Comparison of ENCODE assay signal across 8 mouse cellular contexts in genomic region chr5:65434471-65435362, GRCm38 (mm10). TPM values are rescaled to one million over a fixed set of nuclear protein-coding genes. Genes with fewer than 3 reads are reported as not detected.
DNase-seq lines count a peak whose midpoint lies in the region; ATAC-seq lines count a peak whose summit lies in the region.

No protein-coding gene starts in this region.

- H3K36me3 ChIP-seq in lung, embryonic 15.5 days = no peaks in the 10 kb centered on the region
- H3K36me3 ChIP-seq in forebrain, embryonic 10.5 days (replicated peaks) = 0 out of 2 replicates have a peak, but pooled peaks cover 2% of the 10 kb centered on the region

- no peaks in the 10 kb centered on the region for H3K27me3 ChIP-seq in lung, embryonic 15.5 days
- no peaks in the 10 kb centered on the region for H3K27me3 ChIP-seq in forebrain, embryonic 10.5 days (ENCODE audit: poor library complexity, severe bottlenecking)

- H3K4me1 ChIP-seq in lung, embryonic 15.5 days = peaks cover 13% of the 10 kb centered on the region
- H3K4me1 ChIP-seq in forebrain, embryonic 10.5 days = peaks cover 26% of the 10 kb centered on the region

- peak overlapping the region; percentile 81 for H3K4me2 ChIP-seq in lung, embryonic 15.5 days

- 3% methylated on average over 15 of the region's 15 CpGs for WGBS in lung, embryonic 15.5 days
- 6% methylated on average over 15 of the region's 15 CpGs for WGBS in forebrain, embryonic 10.5 days

- peak overlapping the region; percentile 85 for H3K9ac ChIP-seq in lung, embryonic 15.5 days

- H3K4me3 ChIP-seq in lung, embryonic 15.5 days = peak overlapping the region; percentile 85
- H3K4me3 ChIP-seq in forebrain, embryonic 10.5 days = peak overlapping the region; percentile 87

- peak; percentile 23 for DNase-seq in CD4-positive, CD25-positive, alpha-beta regulatory T cell, adult 2 months (ENCODE audit: low read depth, low spot score)
- DNase-seq in lung, postnatal 14 days = no peak
- no peak for DNase-seq in forebrain, embryonic 10.5 days (ENCODE audit: extremely low spot score, low spot score)
- DNase-seq in layer of hippocampus, adult 9-11 months = peak; percentile 21
- DNase-seq in naive thymus-derived CD4-positive, alpha-beta T cell, adult 2 months (ENCODE audit: low read depth) = peak; percentile 47
- DNase-seq in ovary, postnatal 36 days (ENCODE audit: low spot score) = no peak

- ATAC-seq in CD4-positive, CD25-positive, alpha-beta regulatory T cell, adult 4 months = no peak
- no peak for ATAC-seq in lung, embryonic 15.5 days (ENCODE audit: borderline replicate concordance, extremely low read depth, low FRiP score, low TSS enrichment)

- H3K27ac ChIP-seq in lung, embryonic 15.5 days = peak overlapping the region; percentile 90
- peak overlapping the region; percentile 85 for H3K27ac ChIP-seq in forebrain, embryonic 10.5 days

- H3K9me3 ChIP-seq in lung, embryonic 15.5 days = no peaks in the 10 kb centered on the region
- H3K9me3 ChIP-seq in forebrain, embryonic 10.5 days = no peaks in the 10 kb centered on the region

RNA-seq across cellular contexts. Expression of gene Ugdh, which starts 1.0 kb away (rescaled TPM):
- polyA plus RNA-seq in CD4-positive, CD25-positive, alpha-beta regulatory T cell, adult 4 months (2017; shearing (Covaris generic)) = 10 to 100 TPM; 11.3 to 12.2 TPM
- 140 and 146 TPM in 2 replicates for polyA plus RNA-seq in lung, embryonic 15.5 days (2015; fragmentation: Nextera tagmentation; extraction: Ambion mirVana)
- 62.9 and 64.5 TPM in 2 replicates for polyA plus RNA-seq in forebrain, embryonic 10.5 days (2016; fragmentation: Nextera tagmentation; extraction: Ambion mirVana)

RNA-seq across cellular contexts. Expression of gene Lias, which starts 43.4 kb away (rescaled TPM):
- 10 to 100 TPM; 31.6 to 44.7 TPM for polyA plus RNA-seq in CD4-positive, CD25-positive, alpha-beta regulatory T cell, adult 4 months (2017; shearing (Covaris generic))
- polyA plus RNA-seq in lung, embryonic 15.5 days (2015; fragmentation: Nextera tagmentation; extraction: Ambion mirVana) = 55.5 and 57.2 TPM in 2 replicates
- 68.9 and 72.5 TPM in 2 replicates for polyA plus RNA-seq in forebrain, embryonic 10.5 days (2016; fragmentation: Nextera tagmentation; extraction: Ambion mirVana)

RNA-seq across cellular contexts. Expression of gene Rpl9, which starts 43.5 kb away (rescaled TPM):
- 1,000 to 10,000 TPM; 2,375 to 2,759 TPM for polyA plus RNA-seq in CD4-positive, CD25-positive, alpha-beta regulatory T cell, adult 4 months (2017; shearing (Covaris generic))
- polyA plus RNA-seq in lung, embryonic 15.5 days (2015; fragmentation: Nextera tagmentation; extraction: Ambion mirVana) = 991 and 1,022 TPM in 2 replicates
- polyA plus RNA-seq in forebrain, embryonic 10.5 days (2016; fragmentation: Nextera tagmentation; extraction: Ambion mirVana) = 993 and 1,007 TPM in 2 replicates

RNA-seq across cellular contexts. Expression of gene Gm43552, which starts 57.9 kb away (rescaled TPM):
- polyA plus RNA-seq in CD4-positive, CD25-positive, alpha-beta regulatory T cell, adult 4 months (2017; shearing (Covaris generic)) = not detected
- polyA plus RNA-seq in lung, embryonic 15.5 days (2015; fragmentation: Nextera tagmentation; extraction: Ambion mirVana) = not detected in 2 replicates
- polyA plus RNA-seq in forebrain, embryonic 10.5 days (2016; fragmentation: Nextera tagmentation; extraction: Ambion mirVana) = not detected in 2 replicates

Comparison
In these comparisons a context has a peak if more than half of its experiments do, and no peak if none do; other contexts are left out.
1. DNase-seq: peak in CD4-positive, CD25-positive, alpha-beta regulatory T cell, adult 2 months (single experiment), layer of hippocampus, adult 9-11 months (single experiment) and naive thymus-derived CD4-positive, alpha-beta T cell, adult 2 months (single experiment); none in lung, postnatal 14 days (single experiment), forebrain, embryonic 10.5 days (single experiment) and ovary, postnatal 36 days (single experiment).